Mouse (Mus musculus) CD4-positive helper T cell, adult 2 months (primary cell): ENCODE measurements at regions not wholly inside any gene's neighbourhood (a gene's known extent, or its start where the extent isn't known, plus 50 kb on each side); places are given as distances from the start of the nearest gene placed in this dataset.

Experiments
- DNase-seq: peaks from one replicate; pipeline ENCODE4 v3.0.0-alpha.2; 2012; ENCODE audit warnings: low read depth, missing footprints, low spot score

DNA sequence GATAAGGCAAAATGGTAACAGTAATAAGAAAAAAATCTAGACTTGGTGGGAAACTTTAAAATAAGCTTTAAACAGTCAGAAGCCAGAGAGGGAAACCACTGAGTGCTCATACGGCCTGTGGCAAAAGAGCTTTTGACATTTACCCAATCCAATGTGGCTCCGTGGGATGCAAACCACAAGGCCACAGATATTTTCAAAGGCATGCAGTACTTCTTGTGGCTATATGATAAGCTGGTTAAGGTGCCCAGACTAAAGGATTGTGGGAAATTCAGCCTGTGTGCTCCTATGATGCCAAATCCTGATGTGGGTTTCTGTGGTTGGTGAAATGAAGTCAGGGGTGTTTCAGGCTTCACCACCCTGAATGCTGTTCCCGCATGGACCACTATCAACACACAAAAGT, 355.8 kb downstream of the Sorl1 start:
- DNase-seq: no peak

- DNase-seq: no peak
Observed at GRCm38 (mm10) chr9:41766533-41766920, 357.6 kb downstream of the Sorl1 start.

DNA sequence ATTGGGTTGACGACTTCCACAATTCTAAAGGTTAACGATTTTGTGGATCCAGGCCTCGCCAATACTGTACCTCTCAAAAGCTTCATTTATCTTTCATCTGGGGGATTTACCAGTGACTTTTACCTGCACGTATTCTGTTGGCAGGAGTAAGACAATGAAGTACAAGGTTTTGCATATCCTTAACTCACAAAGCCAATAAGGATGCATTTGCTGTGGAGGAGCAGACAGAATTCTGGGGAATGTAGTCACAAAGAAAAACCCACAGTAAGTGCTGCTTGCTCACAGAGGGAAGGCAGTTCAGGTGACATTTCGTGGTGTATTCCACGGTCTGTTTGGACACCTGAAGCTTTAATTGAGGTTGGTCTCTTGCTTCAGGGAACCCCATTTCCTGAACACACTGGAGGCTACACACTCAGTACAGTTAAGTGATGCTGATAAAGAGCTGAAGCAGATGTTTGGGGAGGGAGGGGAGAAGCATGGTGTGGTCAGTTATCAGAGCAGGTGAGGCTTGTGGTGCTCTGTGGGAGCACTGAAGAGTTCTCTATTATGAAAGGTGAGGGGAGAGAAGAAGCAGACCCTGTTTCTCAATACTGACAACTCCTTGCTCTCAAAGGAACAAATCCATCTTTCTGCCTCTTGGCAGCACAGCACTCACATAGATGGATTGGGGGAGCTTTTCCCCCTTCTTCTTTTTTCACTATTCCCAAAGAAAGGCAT, 358.1 kb downstream of the Sorl1 start:
- no peak for DNase-seq

DNA sequence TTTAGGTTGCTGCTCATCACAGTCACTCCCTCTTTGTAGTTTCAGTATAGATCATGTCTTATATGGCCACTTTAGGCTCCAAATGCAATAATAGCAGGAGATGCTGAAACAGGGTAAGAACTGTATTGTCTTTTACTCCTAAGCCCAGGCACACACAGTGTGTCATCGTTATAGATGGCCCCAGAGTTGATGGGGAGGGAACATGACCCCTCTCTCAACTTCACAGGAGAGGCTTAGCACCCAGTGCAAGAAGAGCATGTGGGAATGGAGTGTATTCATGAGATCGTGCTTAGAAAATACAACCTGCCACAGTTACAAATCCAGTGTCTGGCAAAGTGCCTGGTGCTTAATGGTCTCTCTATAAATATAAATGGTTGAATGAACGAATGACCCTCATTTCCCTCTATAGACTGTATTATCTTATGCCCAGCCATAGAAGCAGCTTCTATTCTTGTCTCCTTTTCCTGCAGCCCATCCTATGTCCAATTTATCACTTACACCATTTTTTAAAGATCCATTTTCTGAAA, 363.0 kb downstream of the Sorl1 start:
- no peak for DNase-seq

GRCm38 (mm10) chr9:41754434-41755002, 369.6 kb downstream of the Sorl1 start:
- no peak for DNase-seq

- no peak for DNase-seq
Observed at GRCm38 (mm10) chr9:41745979-41746647, 378.0 kb downstream of the Sorl1 start.

DNA sequence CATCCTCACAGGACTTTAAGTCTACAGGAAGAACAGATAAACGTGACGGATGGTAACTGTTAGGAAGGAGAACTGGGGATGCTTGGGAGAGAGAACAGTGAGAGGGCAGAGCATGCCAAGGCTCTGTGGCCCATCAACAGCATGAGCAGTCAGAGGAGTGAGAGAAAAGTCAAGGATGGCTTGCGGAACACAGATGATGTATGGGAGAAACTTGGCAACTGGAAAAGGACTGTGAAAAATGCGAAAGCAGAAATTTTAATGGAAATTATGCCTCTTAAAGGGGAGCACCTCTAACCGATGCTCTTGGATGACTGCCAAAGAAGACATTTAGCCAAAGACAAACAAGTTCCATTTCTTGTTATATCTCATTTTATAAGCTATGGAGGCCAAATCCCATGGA, 382.6 kb downstream of the Sorl1 start:
- DNase-seq: no peak

- no peak for DNase-seq
Observed at GRCm38 (mm10) chr9:41740536-41740935, 383.6 kb downstream of the Sorl1 start.

GRCm38 (mm10) chr9:41737671-41738070, 386.4 kb downstream of the Sorl1 start:
- DNase-seq: no peak

GRCm38 (mm10) chr9:41736881-41737280, 387.2 kb downstream of the Sorl1 start:
- no peak for DNase-seq

DNA sequence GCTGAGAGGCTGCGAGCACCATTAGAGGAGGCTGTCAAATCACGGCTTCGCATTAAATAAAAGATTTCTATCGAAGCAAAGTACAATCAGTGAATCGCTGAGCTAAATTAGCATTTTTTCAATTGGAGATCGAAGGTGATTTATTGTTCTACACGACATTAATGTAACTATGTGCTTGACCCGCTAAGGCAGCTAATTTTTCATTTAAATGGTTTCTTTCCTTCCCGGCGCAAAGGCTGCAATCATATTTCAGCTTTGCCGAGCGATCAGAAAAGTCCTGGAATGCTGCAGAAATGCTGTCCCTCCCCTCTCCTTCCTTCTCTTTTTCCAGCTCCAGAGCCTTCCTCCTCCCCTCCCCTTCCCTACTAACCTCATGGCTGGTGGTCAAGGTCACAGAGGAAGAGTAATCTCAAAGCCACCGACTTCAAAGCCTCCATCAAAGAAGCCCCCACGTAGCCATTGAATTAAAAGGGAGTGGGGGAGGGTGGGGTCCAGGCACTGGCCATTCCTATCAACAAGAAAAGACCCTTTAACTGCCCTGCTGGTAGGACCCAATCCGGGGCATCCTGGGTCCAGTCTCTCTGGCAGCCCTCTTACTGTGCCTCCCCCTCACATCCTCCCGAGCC, 387.8 kb downstream of the Sorl1 start:
- DNase-seq: no peak

DNA sequence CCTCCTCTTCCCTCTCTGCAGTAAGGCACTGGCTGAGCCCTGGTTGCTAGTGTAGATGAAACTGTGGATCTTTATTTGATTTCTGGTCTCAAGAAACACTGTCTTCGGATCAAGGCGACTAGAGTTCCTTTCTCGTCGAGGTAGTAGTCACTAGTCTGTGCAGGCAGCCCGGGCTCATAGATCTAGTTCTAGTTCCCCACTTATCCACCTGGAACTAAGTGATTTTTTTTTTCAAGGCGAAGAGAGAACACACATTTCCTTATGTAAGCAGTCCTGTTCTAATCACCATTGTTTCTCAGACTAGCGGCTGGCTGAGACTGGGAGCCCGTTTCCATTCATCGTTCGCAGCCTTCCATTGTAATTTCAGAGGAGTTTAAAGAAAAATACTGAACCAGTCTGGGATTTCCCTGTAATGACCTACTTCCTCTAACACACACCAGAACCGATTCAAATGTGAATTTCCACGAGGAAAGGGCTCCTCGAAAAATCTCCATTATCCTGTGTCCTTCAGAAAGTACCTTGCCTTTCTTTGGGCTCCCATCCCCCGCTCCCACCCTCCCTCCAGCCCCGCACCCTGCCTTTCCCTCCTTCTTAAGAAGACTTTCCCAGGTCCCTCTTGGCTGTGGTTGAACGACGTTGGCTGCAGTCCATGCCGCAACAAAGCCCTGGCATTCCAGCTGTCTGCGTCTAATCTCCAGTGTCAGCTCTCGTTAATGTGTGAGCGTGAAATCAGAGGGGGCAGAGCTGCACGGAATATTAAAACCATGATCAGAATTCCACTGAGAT, 388.5 kb downstream of the Sorl1 start:
- no peak for DNase-seq

- no peak for DNase-seq
Observed at GRCm38 (mm10) chr9:41734925-41735447, 389.1 kb downstream of the Sorl1 start.

DNA sequence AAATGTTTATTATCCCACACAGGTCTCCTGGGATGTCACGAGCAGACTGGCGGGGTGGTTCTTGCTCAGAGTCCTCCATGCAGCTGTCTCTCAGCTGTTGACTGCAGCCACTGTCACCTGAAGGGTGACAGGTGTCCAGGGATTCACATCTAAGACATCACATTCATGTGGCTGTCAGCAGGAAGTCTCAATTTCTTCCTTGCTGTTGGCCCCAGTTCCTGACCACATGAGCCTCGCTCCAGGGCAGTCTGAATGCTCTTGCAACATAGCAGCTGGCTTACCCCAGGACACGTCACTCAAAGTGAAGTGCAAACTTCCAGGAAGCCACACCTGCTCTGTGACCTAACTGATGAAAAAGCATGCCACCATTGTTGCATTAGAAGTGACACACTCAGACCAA, 402.5 kb downstream of the Sorl1 start:
- no peak for DNase-seq

DNA sequence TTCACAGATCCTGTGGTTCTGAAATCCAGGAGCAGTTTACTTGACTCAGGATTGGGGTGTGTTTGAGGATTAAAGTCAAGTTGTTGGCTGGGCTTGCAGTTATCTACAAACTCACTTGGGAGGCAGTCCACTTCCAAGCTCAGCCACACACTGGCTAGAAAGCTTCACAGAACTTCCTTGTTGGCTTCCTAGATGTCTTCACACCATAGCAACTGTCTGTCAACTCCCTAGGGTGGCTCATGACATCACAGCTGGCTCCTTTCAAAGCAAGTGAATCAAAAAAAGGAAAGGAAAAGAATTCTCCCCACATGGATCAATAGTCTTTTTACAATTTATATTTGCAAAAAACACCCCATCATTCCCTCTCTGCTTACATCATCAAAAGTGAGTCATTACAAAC, 408.9 kb downstream of the Sorl1 start:
- no peak for DNase-seq

GRCm38 (mm10) chr9:41705972-41706371, 418.1 kb downstream of the Sorl1 start:
- no peak for DNase-seq

GRCm38 (mm10) chr9:41705461-41705903, 418.6 kb downstream of the Sorl1 start:
- no peak for DNase-seq

GRCm38 (mm10) chr9:41703091-41703490, 421.0 kb downstream of the Sorl1 start:
- DNase-seq: no peak

- no peak for DNase-seq
Observed at GRCm38 (mm10) chr9:41700683-41701082, 423.4 kb downstream of the Sorl1 start.

- DNase-seq: no peak
Observed at GRCm38 (mm10) chr9:41699031-41699430, 425.1 kb downstream of the Sorl1 start.
